Mouse (Mus musculus) myocyte (in vitro differentiated cells): ENCODE measurements around the gene Prrc2a.

ENCODE experiments used
- POLR2AphosphoS2 ChIP-seq: IDR thresholded peaks from one replicate; pipeline ENCODE4 v1.6.1; 2011; ENCODE audit warnings: low read depth, control low read depth; ENCODE audit not compliant: insufficient read length
- USF1 ChIP-seq: IDR thresholded peaks from one replicate; pipeline ENCODE4 v1.6.1; 2011; ENCODE audit warnings: low read depth, mild to moderate bottlenecking, control low read depth, moderate library complexity

GRCm38 (mm10) chr17:35178528-35178927 lies 13.8 kb upstream of the Prrc2a start:
- TF ChIP-seq POLR2AphosphoS2 (no peak), USF1 (no peak)
